In the genomic region with DNA sequence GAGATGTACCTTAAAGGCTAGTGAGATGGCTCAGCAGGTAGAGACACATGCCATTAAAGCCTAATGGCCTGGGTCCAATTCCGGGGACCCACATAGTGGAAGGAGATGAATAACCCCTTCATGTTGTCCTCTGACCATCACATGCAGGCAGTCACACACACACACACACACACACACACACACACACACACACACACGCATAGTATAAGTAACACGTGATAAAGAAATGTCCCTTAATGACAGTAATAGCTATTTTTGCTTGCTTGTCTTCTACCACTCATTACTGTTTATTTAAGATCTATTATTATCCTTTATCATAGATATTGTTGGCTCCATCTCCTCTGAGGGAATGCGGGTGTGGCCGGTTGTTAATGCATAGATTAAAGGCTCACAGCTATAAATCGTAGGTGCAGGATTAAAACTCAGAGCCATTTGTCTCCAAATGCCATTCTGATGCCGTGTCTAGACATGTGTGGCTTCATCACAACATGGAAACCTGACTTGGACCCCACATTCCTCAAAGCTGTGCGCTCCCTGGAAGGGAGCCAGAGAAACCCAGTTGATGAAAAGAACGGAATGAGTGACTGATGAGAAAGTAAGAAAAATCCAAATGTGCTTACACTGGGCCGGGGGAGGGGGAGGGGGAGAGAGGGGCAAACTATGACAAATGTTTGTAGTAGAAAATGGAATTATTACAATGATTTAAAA, we compare ENCODE assay signal across 24 mouse cellular contexts.
DNase-seq lines count a peak whose midpoint lies in the region; ATAC-seq and TF ChIP-seq lines count a peak whose summit lies in the region.
"Had no signal": no experiment of that assay in that cellular context is flagged by ENCODE, and none has a peak within 500 bp of the region (broad histone marks: within the 10 kb centered on the region; RNA-seq: fewer than 3 reads in every experiment).

No protein-coding gene starts in this region.

- no peak overlapping the region for H3K4me2 ChIP-seq in embryonic facial prominence, embryonic 14.5 days (ENCODE audit: low read depth, low read length)
- H3K4me2 ChIP-seq in lung, embryonic 14.5 days, result no peak overlapping the region
- no peak overlapping the region for H3K4me2 ChIP-seq in lung, embryonic 16.5 days (ENCODE audit: low read depth, low read length)
- no peak overlapping the region for H3K4me2 ChIP-seq in limb, embryonic 14.5 days (replicated peaks; ENCODE audit: low read depth, low read length, severe bottlenecking)
- H3K4me2 ChIP-seq: embryonic facial prominence, embryonic 13.5 days; forebrain, embryonic 13.5 days; forebrain, embryonic 15.5 days had no signal

- H3K9me3 ChIP-seq in embryonic facial prominence, embryonic 14.5 days (ENCODE audit: control insufficient read depth, low read length), result no peaks in the 10 kb centered on the region
- no peaks in the 10 kb centered on the region for H3K9me3 ChIP-seq in embryonic facial prominence, embryonic 10.5 days
- H3K9me3 ChIP-seq in lung, embryonic 14.5 days (ENCODE audit: low read depth, low read length), result no peaks in the 10 kb centered on the region
- no peaks in the 10 kb centered on the region for H3K9me3 ChIP-seq in lung, embryonic 16.5 days (ENCODE audit: control insufficient read depth, low read length)
- no peaks in the 10 kb centered on the region for H3K9me3 ChIP-seq in limb, embryonic 14.5 days (ENCODE audit: control insufficient read depth, low read length)
- H3K9me3 ChIP-seq: embryonic facial prominence, embryonic 13.5 days; forebrain, embryonic 13.5 days; forebrain, embryonic 15.5 days had no signal

- no peaks in the 10 kb centered on the region for H3K36me3 ChIP-seq in embryonic facial prominence, embryonic 14.5 days (ENCODE audit: control insufficient read depth, insufficient read depth, low read length)
- H3K36me3 ChIP-seq in embryonic facial prominence, embryonic 10.5 days (replicated peaks), result no peaks in the 10 kb centered on the region
- no peaks in the 10 kb centered on the region for H3K36me3 ChIP-seq in lung, embryonic 14.5 days (ENCODE audit: insufficient read depth)
- no peaks in the 10 kb centered on the region for H3K36me3 ChIP-seq in lung, embryonic 16.5 days (ENCODE audit: control insufficient read depth, insufficient read depth, low read length)
- H3K36me3 ChIP-seq in limb, embryonic 14.5 days (ENCODE audit: control insufficient read depth, insufficient read depth, low read length), result no peaks in the 10 kb centered on the region
- H3K36me3 ChIP-seq: embryonic facial prominence, embryonic 13.5 days; forebrain, embryonic 15.5 days; G1E had no signal

- 75% methylated on average over 10 of the region's 10 CpGs for WGBS in embryonic facial prominence, embryonic 14.5 days
- 92% methylated on average over 10 of the region's 10 CpGs for WGBS in embryonic facial prominence, embryonic 10.5 days
- 30% methylated on average over 10 of the region's 10 CpGs for WGBS in lung, embryonic 14.5 days
- WGBS in lung, embryonic 16.5 days, result 47% methylated on average over 10 of the region's 10 CpGs
- WGBS in limb, embryonic 14.5 days, result 77% methylated on average over 10 of the region's 10 CpGs

- no peak for TF ChIP-seq CTCF in lung, embryonic 14.5 days (IDR thresholded peaks at IDR 0.05; ENCODE audit: low read depth)

- no peak for ATAC-seq in embryonic facial prominence, embryonic 14.5 days (ENCODE audit: low read depth)
- peak; percentile 75 for ATAC-seq in lung, embryonic 14.5 days (ENCODE audit: insufficient read depth)
- ATAC-seq in lung, embryonic 16.5 days (ENCODE audit: low read depth), result peak; percentile 68; the same call in 1 of the 2 replicates
- no peak for ATAC-seq in limb, embryonic 14.5 days (ENCODE audit: low FRiP score, low read depth)
- ATAC-seq: activated CD4-positive, CD25-positive, alpha-beta regulatory T cell, adult 4 months; CD4-positive, CD25-positive, alpha-beta regulatory T cell, adult 4 months; forebrain, embryonic 13.5 days; forebrain, embryonic 15.5 days had no signal

- no peak overlapping the region for H3K4me3 ChIP-seq in embryonic facial prominence, embryonic 14.5 days (ENCODE audit: low read depth, low read length)
- no peak overlapping the region for H3K4me3 ChIP-seq in embryonic facial prominence, embryonic 10.5 days
- H3K4me3 ChIP-seq in lung, embryonic 14.5 days (ENCODE audit: low read depth, low read length), result no peak overlapping the region
- H3K4me3 ChIP-seq in lung, embryonic 16.5 days (ENCODE audit: low read length), result no peak overlapping the region
- H3K4me3 ChIP-seq in limb, embryonic 14.5 days (replicated peaks; ENCODE audit: low read length), result no peak overlapping the region
- H3K4me3 ChIP-seq: embryonic facial prominence, embryonic 13.5 days; forebrain, embryonic 13.5 days; forebrain, embryonic 15.5 days had no signal

- H3K9ac ChIP-seq in embryonic facial prominence, embryonic 14.5 days (ENCODE audit: low read depth, low read length), result no peak overlapping the region
- no peak overlapping the region for H3K9ac ChIP-seq in lung, embryonic 14.5 days
- H3K9ac ChIP-seq in lung, embryonic 16.5 days (ENCODE audit: low read length), result no peak overlapping the region
- no peak overlapping the region for H3K9ac ChIP-seq in limb, embryonic 14.5 days (ENCODE audit: low read depth, low read length, severe bottlenecking)
- H3K9ac ChIP-seq: embryonic facial prominence, embryonic 13.5 days; forebrain, embryonic 13.5 days; forebrain, embryonic 15.5 days had no signal

- peak; percentile 80 for DNase-seq in embryonic facial prominence, embryonic 14.5 days (ENCODE audit: low spot score)
- DNase-seq in embryonic facial prominence, embryonic 10.5 days (ENCODE audit: low spot score), result no peak
- DNase-seq in lung, embryonic 14.5 days, result peak; percentile 77
- DNase-seq in lung, postnatal 36 days, result no peak
- no peak for DNase-seq in lung, postnatal 14 days
- DNase-seq in limb, embryonic 14.5 days (ENCODE audit: low spot score), result peak; percentile 64
- DNase-seq: adrenal gland, adult 8-10 months; adrenal gland, postnatal 14 days; adrenal gland, postnatal 36 days; B cell, adult 2 months; cerebellum, adult 11-12 months; cerebellum, adult 2 months; cerebellum, adult 9-10 months; cerebellum, postnatal 10 days; cerebellum, postnatal 25 days had no signal

- H3K27me3 ChIP-seq in embryonic facial prominence, embryonic 14.5 days (replicated peaks; ENCODE audit: control insufficient read depth, insufficient read depth, low read length), result no peaks in the 10 kb centered on the region
- no peaks in the 10 kb centered on the region for H3K27me3 ChIP-seq in embryonic facial prominence, embryonic 10.5 days (replicated peaks; ENCODE audit: low read depth, poor library complexity, severe bottlenecking)
- H3K27me3 ChIP-seq in lung, embryonic 14.5 days (ENCODE audit: insufficient read depth, low read length), result no peaks in the 10 kb centered on the region
- no peaks in the 10 kb centered on the region for H3K27me3 ChIP-seq in lung, embryonic 16.5 days (ENCODE audit: control insufficient read depth, insufficient read depth, low read depth, low read length)
- no peaks in the 10 kb centered on the region for H3K27me3 ChIP-seq in limb, embryonic 14.5 days (ENCODE audit: control insufficient read depth, insufficient read depth, low read length)
- H3K27me3 ChIP-seq: CH12.LX; embryonic facial prominence, embryonic 13.5 days; forebrain, embryonic 13.5 days; forebrain, embryonic 15.5 days; Patski had no signal

- peaks cover 6% of the 10 kb centered on the region; the same call in 1 of the 2 replicates for H3K4me1 ChIP-seq in embryonic facial prominence, embryonic 14.5 days (ENCODE audit: control insufficient read depth, insufficient read depth, low read length)
- H3K4me1 ChIP-seq in embryonic facial prominence, embryonic 10.5 days, result peaks cover 5% of the 10 kb centered on the region
- no peaks in the 10 kb centered on the region for H3K4me1 ChIP-seq in lung, embryonic 14.5 days (ENCODE audit: insufficient read depth)
- no peaks in the 10 kb centered on the region for H3K4me1 ChIP-seq in lung, embryonic 16.5 days (replicated peaks; ENCODE audit: control insufficient read depth, insufficient read depth, low read length)
- peaks cover 2% of the 10 kb centered on the region; the same call in 1 of the 2 replicates for H3K4me1 ChIP-seq in limb, embryonic 14.5 days (ENCODE audit: control insufficient read depth, insufficient read depth, low read length)
- H3K4me1 ChIP-seq: forebrain, embryonic 13.5 days; forebrain, embryonic 15.5 days had no signal

- H3K27ac ChIP-seq in embryonic facial prominence, embryonic 14.5 days (replicated peaks; ENCODE audit: low read depth, low read length), result no peak overlapping the region
- no peak overlapping the region for H3K27ac ChIP-seq in embryonic facial prominence, embryonic 10.5 days (replicated peaks)
- H3K27ac ChIP-seq in lung, embryonic 14.5 days (ENCODE audit: low read depth), result no peak overlapping the region
- H3K27ac ChIP-seq in lung, embryonic 16.5 days (ENCODE audit: low read length), result no peak overlapping the region
- no peak overlapping the region for H3K27ac ChIP-seq in limb, embryonic 14.5 days (replicated peaks; ENCODE audit: low read depth, low read length)
- H3K27ac ChIP-seq: embryonic facial prominence, embryonic 13.5 days; forebrain, embryonic 13.5 days; forebrain, embryonic 15.5 days had no signal

- no peak for TF ChIP-seq POLR2A in limb, embryonic 14.5 days (IDR thresholded peaks at IDR 0.05; ENCODE audit: borderline replicate concordance, extremely low read depth, insufficient read depth, insufficient read length)

Comparison
In these comparisons a context has a peak if more than half of its experiments do, and no peak if none do; other contexts are left out.
1. DNase-seq: peak in embryonic facial prominence, embryonic 14.5 days (single experiment), lung, embryonic 14.5 days (single experiment) and limb, embryonic 14.5 days (single experiment); none in embryonic facial prominence, embryonic 10.5 days (single experiment), lung, postnatal 36 days (single experiment) and lung, postnatal 14 days (single experiment).
2. ATAC-seq: peak in lung, embryonic 14.5 days (single experiment) and lung, embryonic 16.5 days (single experiment); none in embryonic facial prominence, embryonic 14.5 days (single experiment) and limb, embryonic 14.5 days (single experiment).